In genomic region chr1:132349601-132350000, GRCm38 (mm10) we compare ENCODE assay signal across 1 mouse cellular context. TPM values are rescaled to one million over a fixed set of nuclear protein-coding genes. Genes with fewer than 3 reads are reported as not detected.
"Had no signal": no experiment of that assay in that cellular context is flagged by ENCODE, and none has a peak within 500 bp of the region (broad histone marks: within the 10 kb centered on the region; RNA-seq: fewer than 3 reads in every experiment).

No protein-coding gene starts in this region.

RNA-seq across cellular contexts. Expression of gene Nuak2, which starts 33.7 kb away (rescaled TPM):
- polyA plus RNA-seq: erythroblast, embryonic 14.5 days had no signal

RNA-seq across cellular contexts. Expression of gene Klhdc8a, which starts 51.2 kb away (rescaled TPM):
- polyA plus RNA-seq: erythroblast, embryonic 14.5 days had no signal
